8 mouse cellular contexts compared by ENCODE assay signal in the genomic region with DNA sequence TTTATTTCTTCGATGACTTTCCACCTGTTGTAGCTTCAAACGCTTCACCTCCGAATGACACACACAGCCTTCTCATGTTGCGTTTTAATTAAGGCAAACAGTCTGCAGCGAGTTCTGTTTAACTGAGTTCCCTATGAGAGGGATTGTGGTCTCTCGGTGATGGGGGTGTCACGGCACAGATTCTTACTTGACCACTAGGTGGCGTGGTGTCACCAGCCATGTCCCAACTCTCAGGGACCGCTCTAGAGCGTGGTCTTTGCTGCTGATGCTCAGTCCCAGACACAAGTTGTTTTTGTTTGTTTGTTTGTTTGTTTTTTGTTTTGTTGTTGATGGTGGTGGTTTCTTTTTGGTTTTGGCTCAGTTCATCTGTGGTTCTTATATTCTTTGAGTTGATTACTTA. TPM values are rescaled to one million over a fixed set of nuclear protein-coding genes. Genes with fewer than 3 reads are reported as not detected.
DNase-seq lines count a peak whose midpoint lies in the region; ATAC-seq and TF ChIP-seq lines count a peak whose summit lies in the region.
"Had no signal": no experiment of that assay in that cellular context is flagged by ENCODE, and none has a peak within 500 bp of the region (broad histone marks: within the 10 kb centered on the region; RNA-seq: fewer than 3 reads in every experiment).

No protein-coding gene starts in this region.

- peak; percentile 56 for DNase-seq in MEL-GATA-1-ER (ENCODE audit: extremely low read depth, low read depth)
- DNase-seq in adrenal gland, postnatal 36 days, result peak; percentile 61 to 66
- DNase-seq in layer of hippocampus, adult 2 months (ENCODE audit: low spot score in 2 of 2), result peak; percentile 55 to 77
- DNase-seq in lung, embryonic 14.5 days, result peak; percentile 88
- peak; percentile 77 for DNase-seq in retina, postnatal 1 day

- peak; percentile 73 to 91; a peak in 3 of 4 replicates for ATAC-seq in hematopoietic stem cell, adult 5-6 weeks (replicated peaks in 1 of 2; ENCODE audit: insufficient read depth in 1 of 2, low FRiP score in 2 of 2, low TSS enrichment in 1 of 2, low read depth in 1 of 2, poor library complexity in 2 of 2, severe bottlenecking in 2 of 2)
- ATAC-seq in lung, embryonic 14.5 days (ENCODE audit: insufficient read depth), result peak; percentile 68; the same call in 1 of the 2 replicates

- H3K27me3 ChIP-seq in lung, embryonic 14.5 days (ENCODE audit: insufficient read depth, low read length), result no peaks in the 10 kb centered on the region
- H3K27me3 ChIP-seq: limb, embryonic 15.5 days had no signal

- H3K9me3 ChIP-seq in lung, embryonic 14.5 days (ENCODE audit: low read depth, low read length), result no peaks in the 10 kb centered on the region
- H3K9me3 ChIP-seq: limb, embryonic 15.5 days had no signal

- peak; percentile 93 for TF ChIP-seq CTCF in embryonic fibroblast, embryonic 13.5 days (IDR thresholded peaks at IDR 0.05; ENCODE audit: borderline replicate concordance, insufficient read depth, low read length)
- TF ChIP-seq CTCF in layer of hippocampus, adult 2 months (conservative IDR thresholded peaks at IDR 0.05), result peak; percentile 95
- TF ChIP-seq CTCF in lung, embryonic 14.5 days (IDR thresholded peaks at IDR 0.05; ENCODE audit: low read depth), result peak; percentile 93

- H3K4me2 ChIP-seq in lung, embryonic 14.5 days, result no peak overlapping the region
- H3K4me2 ChIP-seq: limb, embryonic 15.5 days had no signal

- peaks cover 55% of the 10 kb centered on the region for H3K36me3 ChIP-seq in lung, embryonic 14.5 days (ENCODE audit: insufficient read depth)

- H3K4me3 ChIP-seq in embryonic fibroblast, embryonic 13.5 days (ENCODE audit: insufficient read depth, low read length), result no peak overlapping the region
- no peak overlapping the region for H3K4me3 ChIP-seq in layer of hippocampus, adult 2 months
- H3K4me3 ChIP-seq in lung, embryonic 14.5 days (ENCODE audit: low read depth, low read length), result no peak overlapping the region
- H3K4me3 ChIP-seq: limb, embryonic 15.5 days had no signal

- no peak for TF ChIP-seq POLR2A in embryonic fibroblast, embryonic 13.5 days (IDR thresholded peaks at IDR 0.05; ENCODE audit: low read depth, low read length)

- H3K4me1 ChIP-seq in embryonic fibroblast, embryonic 13.5 days (ENCODE audit: control insufficient read depth, insufficient read depth, low read length), result no peaks in the 10 kb centered on the region
- H3K4me1 ChIP-seq in lung, embryonic 14.5 days (ENCODE audit: insufficient read depth), result no peaks in the 10 kb centered on the region

- H3K27ac ChIP-seq in embryonic fibroblast, embryonic 13.5 days (ENCODE audit: insufficient read depth, low read length), result no peak overlapping the region
- H3K27ac ChIP-seq in layer of hippocampus, adult 2 months, result no peak overlapping the region
- H3K27ac ChIP-seq in lung, embryonic 14.5 days (ENCODE audit: low read depth), result no peak overlapping the region
- H3K27ac ChIP-seq: limb, embryonic 15.5 days had no signal

- no peak overlapping the region for H3K9ac ChIP-seq in lung, embryonic 14.5 days
- H3K9ac ChIP-seq: limb, embryonic 15.5 days had no signal

- WGBS in lung, embryonic 14.5 days, result 13% methylated on average over 10 of the region's 10 CpGs

RNA-seq across cellular contexts. Expression of a gene that starts 16.6 kb away (rescaled TPM):
- 10 to 100 TPM; 22.4 to 25.9 TPM for total RNA-seq in adrenal gland, postnatal 36 days (2021)
- 8.2 and 9.8 TPM in 2 replicates for polyA plus RNA-seq in embryonic fibroblast, embryonic 13.5 days (2011; ENCODE audit: insufficient read length, low read depth, missing spikeins)
- total RNA-seq in hematopoietic stem cell, adult 5-6 weeks (2017), result 8.2 and 11.5 TPM in 2 replicates
- 10 to 100 TPM; 32.4 to 40.1 TPM for total RNA-seq in layer of hippocampus, adult 2 months (2021)
- polyA plus RNA-seq in lung, embryonic 14.5 days (2014; fragmentation: Nextera tagmentation; extraction: Ambion mirVana), result 7.0 and 8.0 TPM in 2 replicates

RNA-seq across cellular contexts. Expression of a gene that starts 29.3 kb away (rescaled TPM):
- total RNA-seq in adrenal gland, postnatal 36 days (2021), result 10 to 100 TPM; 11.2 to 16.9 TPM
- polyA plus RNA-seq in embryonic fibroblast, embryonic 13.5 days (2011; ENCODE audit: insufficient read length, low read depth, missing spikeins), result 8.0 and 8.8 TPM in 2 replicates
- total RNA-seq in hematopoietic stem cell, adult 5-6 weeks (2017), result 6.9 and 7.8 TPM in 2 replicates
- total RNA-seq in layer of hippocampus, adult 2 months (2021), result 10 to 100 TPM; 11.0 to 13.6 TPM
- polyA plus RNA-seq in lung, embryonic 14.5 days (2014; fragmentation: Nextera tagmentation; extraction: Ambion mirVana), result 6.9 and 8.0 TPM in 2 replicates
